Mouse (Mus musculus): ENCODE measurements around the gene Pde5a. TPM values are rescaled to one million over a fixed set of nuclear protein-coding genes. Genes with fewer than 3 reads are reported as not detected.

Pde5a gene
- total and polyA plus RNA-seq, 3 experiments = 0.22 TPM; not detected in 2

- Histone ChIP-seq H3K4me3 (ENCODE audit: low read depth, low read length) (no peak overlapping the region), H3K27me3 (ENCODE audit: insufficient read depth, low read length) (no peaks in the 10 kb centered on the region), H3K4me1 (ENCODE audit: insufficient read depth, low read depth, low read length) (no peaks in the 10 kb centered on the region), H3K9me3 (replicated peaks) (no peaks in the 10 kb centered on the region), H3K36me3 (replicated peaks) (no peaks in the 10 kb centered on the region)
- TF ChIP-seq POLR2AphosphoS5 (IDR thresholded peaks at IDR 0.05; ENCODE audit: insufficient replicate concordance, low read depth, low read length) (no peak), TAL1 (conservative IDR thresholded peaks at IDR 0.05; ENCODE audit: low read depth, low read length) (no peak), CTCF (IDR thresholded peaks at IDR 0.05; ENCODE audit: low read depth, low read length) (no peak), GATA1 (IDR thresholded peaks at IDR 0.05; ENCODE audit: borderline replicate concordance, low read length) (no peak), GATA2 (IDR thresholded peaks at IDR 0.05; ENCODE audit: borderline replicate concordance, low read depth, low read length) (no peak)
- ATAC-seq (ENCODE audit: extremely low read depth, insufficient number of reproducible peaks, low FRiP score, poor library complexity, severe bottlenecking) (no peak), DNase-seq (ENCODE audit: low spot score) (no peak)
Measured at GRCm38 (mm10) chr3:122781417-122781816, 52.7 kb downstream of the Pde5a start.

DNA sequence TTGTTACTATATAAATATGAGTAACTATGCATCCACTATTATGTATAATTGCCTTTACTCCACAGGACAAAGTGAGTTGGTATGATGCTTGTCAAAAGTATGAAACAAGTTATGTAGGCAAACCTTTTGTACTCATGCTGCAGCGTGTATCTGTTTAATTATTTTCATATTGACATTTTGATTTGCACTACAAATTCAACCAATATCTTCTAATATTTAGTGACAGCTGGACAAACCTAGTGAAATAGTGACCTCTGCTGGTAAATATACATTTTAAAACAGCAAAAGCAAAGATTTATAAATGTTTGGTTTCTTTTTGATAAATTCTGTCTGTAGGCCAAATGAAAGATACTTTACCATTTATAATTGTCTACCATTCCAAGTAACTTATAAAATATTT, 55.5 kb downstream of the Pde5a start:
- no peaks in the 10 kb centered on the region for H3K9me3 ChIP-seq (replicated peaks)
- no peak for DNase-seq (ENCODE audit: low spot score)
- H3K4me1 ChIP-seq (ENCODE audit: insufficient read depth, low read depth, low read length) = no peaks in the 10 kb centered on the region
- no peaks in the 10 kb centered on the region for H3K27me3 ChIP-seq (ENCODE audit: insufficient read depth, low read length)
- no peaks in the 10 kb centered on the region for H3K36me3 ChIP-seq (replicated peaks)
- H3K4me3 ChIP-seq (ENCODE audit: low read depth, low read length) = no peak overlapping the region
- no peak for ATAC-seq (ENCODE audit: extremely low read depth, insufficient number of reproducible peaks, low FRiP score, poor library complexity, severe bottlenecking)
- no peak for TF ChIP-seq CTCF (IDR thresholded peaks at IDR 0.05; ENCODE audit: low read depth, low read length)
- no peak for TF ChIP-seq POLR2AphosphoS5 (IDR thresholded peaks at IDR 0.05; ENCODE audit: insufficient replicate concordance, low read depth, low read length)
- TF ChIP-seq TAL1 (conservative IDR thresholded peaks at IDR 0.05; ENCODE audit: low read depth, low read length) = no peak
- TF ChIP-seq GATA1 (IDR thresholded peaks at IDR 0.05; ENCODE audit: borderline replicate concordance, low read length) = no peak
- TF ChIP-seq GATA2 (IDR thresholded peaks at IDR 0.05; ENCODE audit: borderline replicate concordance, low read depth, low read length) = no peak

DNA sequence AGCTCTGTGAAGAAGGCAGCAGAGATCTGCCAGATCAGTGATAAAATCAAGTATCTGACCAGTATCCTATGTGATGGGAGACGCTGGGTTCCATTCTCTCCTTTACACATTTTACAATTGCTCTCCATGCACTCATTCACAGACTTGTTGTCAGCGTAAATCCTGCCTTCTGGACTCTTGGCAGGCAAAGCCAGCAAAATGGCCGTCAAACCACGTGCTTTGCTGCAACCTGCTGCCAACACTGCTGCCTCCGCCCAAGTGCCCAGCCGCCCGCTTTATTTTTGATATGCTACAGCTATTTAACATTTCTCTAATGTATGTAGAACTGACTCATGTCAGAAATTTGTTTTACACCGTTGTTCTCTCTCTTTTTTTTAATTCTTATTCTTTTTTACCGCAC, 59.6 kb downstream of the Pde5a start:
- no peaks in the 10 kb centered on the region for H3K9me3 ChIP-seq (replicated peaks)
- H3K27me3 ChIP-seq (ENCODE audit: insufficient read depth, low read length) = no peaks in the 10 kb centered on the region
- H3K4me3 ChIP-seq (ENCODE audit: low read depth, low read length) = no peak overlapping the region
- no peak for DNase-seq (ENCODE audit: low spot score)
- no peak for ATAC-seq (ENCODE audit: extremely low read depth, insufficient number of reproducible peaks, low FRiP score, poor library complexity, severe bottlenecking)
- TF ChIP-seq POLR2AphosphoS5 (IDR thresholded peaks at IDR 0.05; ENCODE audit: insufficient replicate concordance, low read depth, low read length) = no peak
- TF ChIP-seq GATA1 (IDR thresholded peaks at IDR 0.05; ENCODE audit: borderline replicate concordance, low read length) = no peak
- TF ChIP-seq TAL1 (conservative IDR thresholded peaks at IDR 0.05; ENCODE audit: low read depth, low read length) = no peak
- no peak for TF ChIP-seq CTCF (IDR thresholded peaks at IDR 0.05; ENCODE audit: low read depth, low read length)
- no peak for TF ChIP-seq GATA2 (IDR thresholded peaks at IDR 0.05; ENCODE audit: borderline replicate concordance, low read depth, low read length)
- H3K36me3 ChIP-seq (replicated peaks) = no peaks in the 10 kb centered on the region
- H3K4me1 ChIP-seq (ENCODE audit: insufficient read depth, low read depth, low read length) = no peaks in the 10 kb centered on the region

GRCm38 (mm10) chr3:122789544-122789943, 60.8 kb downstream of the Pde5a start:
- Histone ChIP-seq H3K4me3 (ENCODE audit: low read depth, low read length) (no peak overlapping the region), H3K9me3 (replicated peaks) (no peaks in the 10 kb centered on the region), H3K36me3 (replicated peaks) (no peaks in the 10 kb centered on the region), H3K4me1 (ENCODE audit: insufficient read depth, low read depth, low read length) (no peaks in the 10 kb centered on the region), H3K27me3 (ENCODE audit: insufficient read depth, low read length) (no peaks in the 10 kb centered on the region)
- TF ChIP-seq GATA2 (IDR thresholded peaks at IDR 0.05; ENCODE audit: borderline replicate concordance, low read depth, low read length) (no peak), POLR2AphosphoS5 (IDR thresholded peaks at IDR 0.05; ENCODE audit: insufficient replicate concordance, low read depth, low read length) (no peak), GATA1 (IDR thresholded peaks at IDR 0.05; ENCODE audit: borderline replicate concordance, low read length) (no peak), TAL1 (conservative IDR thresholded peaks at IDR 0.05; ENCODE audit: low read depth, low read length) (no peak), CTCF (IDR thresholded peaks at IDR 0.05; ENCODE audit: low read depth, low read length) (no peak)
- no peak for DNase-seq (ENCODE audit: low spot score)
- no peak for ATAC-seq (ENCODE audit: extremely low read depth, insufficient number of reproducible peaks, low FRiP score, poor library complexity, severe bottlenecking)

GRCm38 (mm10) chr3:122800050-122800449, 71.3 kb downstream of the Pde5a start:
- no peaks in the 10 kb centered on the region for H3K27me3 ChIP-seq (ENCODE audit: insufficient read depth, low read length)
- no peak for ATAC-seq (ENCODE audit: extremely low read depth, insufficient number of reproducible peaks, low FRiP score, poor library complexity, severe bottlenecking)

GRCm38 (mm10) chr3:122800553-122801435, 72.0 kb downstream of the Pde5a start:
- no peak for DNase-seq (ENCODE audit: low spot score)
- no peak for ATAC-seq (ENCODE audit: extremely low read depth, insufficient number of reproducible peaks, low FRiP score, poor library complexity, severe bottlenecking)
- Histone ChIP-seq H3K4me1 (ENCODE audit: insufficient read depth, low read depth, low read length) (no peaks in the 10 kb centered on the region), H3K36me3 (replicated peaks) (no peaks in the 10 kb centered on the region), H3K4me3 (ENCODE audit: low read depth, low read length) (no peak overlapping the region), H3K9me3 (replicated peaks) (no peaks in the 10 kb centered on the region), H3K27me3 (ENCODE audit: insufficient read depth, low read length) (no peaks in the 10 kb centered on the region)
- TF ChIP-seq CTCF (IDR thresholded peaks at IDR 0.05; ENCODE audit: low read depth, low read length) (no peak), POLR2AphosphoS5 (IDR thresholded peaks at IDR 0.05; ENCODE audit: insufficient replicate concordance, low read depth, low read length) (no peak), GATA2 (IDR thresholded peaks at IDR 0.05; ENCODE audit: borderline replicate concordance, low read depth, low read length) (no peak)

More at GRCm38 (mm10) chr3:122800050-122800449, 71.3 kb downstream of the Pde5a start:
- Histone ChIP-seq H3K4me1 (ENCODE audit: insufficient read depth, low read depth, low read length) (no peaks in the 10 kb centered on the region), H3K36me3 (replicated peaks) (no peaks in the 10 kb centered on the region), H3K9me3 (replicated peaks) (no peaks in the 10 kb centered on the region), H3K4me3 (ENCODE audit: low read depth, low read length) (no peak overlapping the region)
- TF ChIP-seq GATA1 (IDR thresholded peaks at IDR 0.05; ENCODE audit: borderline replicate concordance, low read length) (no peak), POLR2AphosphoS5 (IDR thresholded peaks at IDR 0.05; ENCODE audit: insufficient replicate concordance, low read depth, low read length) (no peak), GATA2 (IDR thresholded peaks at IDR 0.05; ENCODE audit: borderline replicate concordance, low read depth, low read length) (no peak), TAL1 (conservative IDR thresholded peaks at IDR 0.05; ENCODE audit: low read depth, low read length) (no peak)
- no peak for DNase-seq (ENCODE audit: low spot score)
